Mouse (Mus musculus) monocyte, adult 5-6 weeks (primary cell): ENCODE measurements around the gene Zfp217. TPM values are rescaled to one million over a fixed set of nuclear protein-coding genes. Genes with fewer than 3 reads are reported as not detected.

Experiments used
- ATAC-seq: fragments of 153-309, 156-312 bp; replicated peaks from 2 replicates; pipeline ENCODE4 v1.8.0; 2017; ENCODE audit warnings: mild to moderate bottlenecking; ENCODE audit not compliant: low TSS enrichment, insufficient number of reproducible peaks, severe bottlenecking, poor library complexity, low FRiP score
- total RNA-seq: library from RNA; stranded (forward); fragments of 200-1000, 200-491, 200-594 nt; gene quantifications from 3 replicates; pipeline ENCODE4 v1.2.3, GENCODE M21; 2017

Gene Zfp217
- total RNA-seq, 1 experiment from 2014 or later, result 42.9 TPM

DNA sequence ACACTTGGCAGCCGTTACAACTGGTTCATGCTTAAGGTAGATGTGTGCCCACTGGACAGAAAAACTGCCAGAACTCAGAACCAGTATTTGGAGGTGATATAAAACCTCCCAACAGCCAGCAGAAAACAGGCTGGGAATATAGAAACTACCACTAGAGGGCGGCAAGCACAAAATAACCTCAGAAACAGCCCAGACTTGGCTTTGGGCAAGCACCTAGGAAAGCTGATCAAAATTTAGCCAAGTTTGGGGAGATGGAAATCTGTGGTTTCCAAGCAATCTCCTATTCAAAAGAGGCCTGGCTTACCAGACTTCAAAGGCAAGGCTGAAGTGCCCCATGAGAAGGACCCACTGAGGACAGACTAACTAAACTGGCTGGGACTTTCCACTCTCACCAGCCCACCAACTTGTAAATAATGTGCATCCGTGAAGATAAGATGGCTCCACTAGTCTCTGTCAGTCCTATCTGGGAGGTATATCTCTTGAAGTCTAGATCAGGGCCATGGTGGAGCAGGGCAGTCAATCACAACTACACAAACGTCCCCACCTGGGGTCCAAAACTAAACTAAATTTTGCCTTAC, 31.1 kb downstream of the Zfp217 start:
- ATAC-seq, result no peak

DNA sequence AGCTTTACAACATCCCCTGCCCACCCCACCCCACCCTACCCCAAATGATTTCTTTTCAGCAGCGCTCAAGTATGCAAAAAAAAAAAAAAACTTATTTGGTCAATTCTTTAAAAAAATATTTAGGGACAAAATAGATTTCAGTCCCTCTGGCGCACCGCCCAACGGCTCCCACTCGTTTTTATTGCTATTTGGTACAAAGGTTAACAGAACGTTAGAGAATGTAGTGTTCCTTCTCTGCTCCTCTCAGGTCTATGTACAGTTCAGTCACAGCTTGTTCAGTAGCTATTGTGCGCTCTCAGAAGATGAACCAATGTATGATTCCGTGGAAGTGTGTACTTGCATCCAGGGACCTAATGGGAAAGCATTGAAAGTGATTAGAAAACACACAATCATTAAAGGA, 37.6 kb downstream of the Zfp217 start:
- no peak for ATAC-seq

DNA sequence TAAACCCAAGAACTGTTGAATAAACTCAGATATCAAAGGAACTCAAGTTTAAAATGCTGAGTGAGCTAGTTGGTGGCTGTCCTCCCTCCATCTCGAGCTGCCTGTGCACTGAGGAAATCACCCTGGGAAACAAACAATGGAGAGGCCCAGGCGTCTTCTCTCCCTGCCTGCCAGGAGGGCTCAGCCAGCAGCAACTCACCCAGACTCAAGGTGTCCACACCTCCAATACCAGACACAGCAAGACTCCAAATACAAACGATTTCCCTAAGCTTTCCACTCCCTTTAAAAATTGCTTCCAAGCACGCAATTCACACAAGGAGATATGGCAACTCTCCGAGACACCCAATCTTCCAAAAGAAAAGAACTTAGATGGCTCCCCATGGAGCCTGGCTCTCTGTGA, 38.4 kb downstream of the Zfp217 start:
- ATAC-seq, result no peak

DNA sequence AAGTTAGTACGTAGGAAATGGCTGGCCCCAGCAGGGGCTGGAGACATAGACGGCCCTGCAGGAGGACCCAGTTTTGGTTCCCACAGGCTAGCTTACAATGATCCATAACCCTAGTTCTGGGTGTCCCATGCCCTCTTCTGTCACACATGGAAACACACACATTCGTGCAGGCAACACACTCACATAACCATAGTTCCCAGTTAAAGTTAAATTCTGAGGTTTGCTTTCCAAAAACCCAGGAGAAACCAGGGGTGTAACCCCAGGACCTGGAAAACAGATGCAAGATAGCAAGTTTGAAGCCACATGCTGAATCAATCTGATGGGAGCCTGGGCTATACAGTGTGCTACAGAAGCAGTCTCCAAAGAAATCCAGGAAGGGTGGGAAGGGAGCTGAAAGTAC, 40.1 kb downstream of the Zfp217 start:
- no peak for ATAC-seq

GRCm38 (mm10) chr2:170106000-170106399, 41.9 kb downstream of the Zfp217 start:
- ATAC-seq, result no peak

DNA sequence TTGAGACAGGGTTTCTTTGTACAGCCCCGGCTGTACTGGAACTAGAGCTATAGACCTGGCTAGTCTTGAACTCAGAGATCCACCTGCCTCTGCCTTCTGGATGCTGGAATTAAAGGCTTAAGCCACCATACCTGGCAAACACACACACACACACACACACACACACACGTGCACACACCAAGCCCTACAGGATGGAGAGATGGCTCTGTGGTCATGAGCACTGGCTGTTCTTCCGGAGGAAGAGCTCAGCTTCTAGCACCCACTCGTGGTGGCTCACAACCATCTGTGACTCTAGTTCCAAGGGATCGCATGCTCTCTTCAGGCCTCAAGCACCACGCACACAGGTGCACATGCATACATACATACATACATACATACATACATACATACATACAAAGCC, 43.5 kb downstream of the Zfp217 start:
- no peak for ATAC-seq

- peak; percentile 47; the same call in 1 of the 2 replicates for ATAC-seq
Observed at GRCm38 (mm10) chr2:170103852-170104251, 44.1 kb downstream of the Zfp217 start.

DNA sequence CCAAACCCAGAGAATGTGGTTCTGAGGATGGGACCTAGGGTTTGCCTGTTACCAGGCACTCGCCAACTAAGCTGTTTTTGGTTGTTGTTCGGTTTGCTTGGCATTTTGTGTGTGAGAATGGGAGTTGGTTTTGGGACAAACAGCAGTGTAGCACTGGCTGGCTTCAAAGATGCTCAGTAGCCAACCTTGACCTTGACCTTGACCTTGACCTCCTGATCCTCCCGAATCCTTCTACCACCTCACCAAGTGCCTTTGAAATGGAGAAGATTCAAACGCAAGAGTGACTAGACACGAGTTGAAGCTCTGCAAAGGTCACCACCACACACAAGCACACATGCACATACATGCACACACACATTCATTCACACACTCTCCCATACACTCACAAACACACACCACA, 44.6 kb downstream of the Zfp217 start:
- ATAC-seq, result no peak

DNA sequence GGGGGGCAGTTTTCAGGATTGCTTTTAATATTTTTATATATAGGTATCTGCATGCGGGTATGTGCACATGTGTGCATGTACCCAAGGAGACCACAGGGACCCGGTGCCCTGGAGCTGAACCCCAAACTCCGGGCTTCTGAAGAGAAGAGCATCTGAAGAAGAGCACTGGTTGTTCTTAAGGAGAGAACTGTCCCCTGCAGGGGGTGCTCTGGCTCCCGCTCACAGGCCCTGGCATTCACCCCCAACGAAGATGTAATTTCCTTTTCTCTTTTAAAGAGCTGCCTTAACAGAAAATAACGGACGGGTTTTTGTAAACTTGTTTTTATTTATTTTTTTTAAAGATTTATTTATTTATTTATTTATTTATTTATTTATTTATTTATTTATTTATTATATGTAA, 46.0 kb downstream of the Zfp217 start:
- ATAC-seq, result no peak

GRCm38 (mm10) chr2:170101132-170101531, 46.8 kb downstream of the Zfp217 start:
- ATAC-seq, result peak; percentile 79

DNA sequence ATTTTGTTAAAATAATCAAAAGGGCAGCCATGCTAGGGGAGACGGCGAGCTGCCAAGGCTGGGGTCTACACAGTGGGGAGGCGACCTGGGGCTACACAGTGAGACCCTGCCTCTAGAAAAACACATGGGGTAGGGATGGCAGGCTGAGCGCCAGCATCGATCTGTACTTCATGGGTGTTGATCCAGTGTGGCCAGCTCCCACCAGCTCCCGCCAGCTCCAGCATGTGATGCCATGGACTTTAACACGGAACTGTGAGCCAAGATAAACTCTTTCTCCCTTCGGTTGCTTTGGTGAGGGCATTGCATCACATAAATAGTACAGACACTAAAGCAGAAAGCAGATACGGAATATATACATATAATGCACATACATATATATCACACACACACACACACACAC, 53.0 kb downstream of the Zfp217 start:
- no peak for ATAC-seq

DNA sequence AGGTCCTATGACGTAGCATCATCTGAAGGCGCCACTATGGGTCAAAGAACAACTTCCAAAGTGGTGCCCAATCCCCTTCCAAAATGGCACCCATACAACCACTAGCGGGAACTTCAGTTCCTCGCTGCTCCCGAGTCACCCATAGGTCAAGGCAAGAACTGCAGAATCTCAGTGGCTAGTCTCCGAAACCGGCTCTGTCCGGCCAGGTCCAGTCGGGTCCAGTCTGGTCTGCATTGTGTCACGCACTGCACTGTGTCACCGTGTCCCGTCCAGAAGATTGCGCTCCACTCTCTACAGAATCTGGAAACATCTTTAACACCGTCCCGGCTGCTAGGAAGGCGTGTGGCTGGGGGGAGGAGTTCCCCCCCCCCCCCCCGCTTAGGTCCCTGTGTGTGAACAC, 53.7 kb downstream of the Zfp217 start:
- no peak for ATAC-seq

DNA sequence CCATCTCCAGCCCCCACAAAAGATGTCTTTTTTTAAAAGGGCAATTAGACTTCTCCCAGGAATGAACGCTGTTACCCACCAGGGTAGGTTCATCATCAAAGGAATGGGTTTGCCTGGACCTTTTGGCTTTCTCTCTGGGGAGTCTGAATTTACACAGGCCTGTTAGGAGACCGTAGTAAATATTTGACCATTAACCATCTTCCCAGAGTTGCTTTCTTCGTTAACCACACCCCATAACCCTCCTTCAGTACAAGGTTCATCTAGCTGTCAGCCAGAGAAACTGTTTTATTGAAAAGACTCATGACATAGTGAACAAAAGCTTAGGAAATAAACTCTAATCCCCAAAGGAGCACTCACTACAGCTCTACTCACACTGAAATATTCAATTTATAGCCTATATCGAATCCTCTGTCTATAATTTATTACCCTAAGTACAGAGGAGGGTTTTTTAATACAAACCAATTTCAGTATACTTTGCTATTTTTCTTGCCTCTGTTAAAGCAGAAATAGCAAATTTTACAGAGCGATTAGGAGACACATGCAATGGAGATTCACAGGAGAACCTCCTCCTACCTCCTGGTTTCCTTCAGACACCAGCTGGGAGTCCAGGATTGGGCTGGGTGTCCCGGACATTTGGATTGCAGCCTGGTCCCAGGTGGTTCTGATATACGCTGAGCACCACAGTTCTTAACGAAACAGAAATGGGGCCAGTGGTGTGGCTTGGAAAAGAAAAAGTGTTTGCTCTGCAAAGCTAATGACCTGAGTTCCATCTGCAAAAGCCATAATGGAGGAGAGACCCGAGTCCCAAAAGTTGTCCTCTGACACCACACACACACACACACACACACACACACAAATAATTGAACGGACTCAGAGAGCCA, 56.1 kb downstream of the Zfp217 start:
- ATAC-seq, result no peak

- ATAC-seq, result no peak
Observed at GRCm38 (mm10) chr2:170078442-170079017, 69.4 kb downstream of the Zfp217 start.

GRCm38 (mm10) chr2:170078041-170078440, 69.9 kb downstream of the Zfp217 start:
- no peak for ATAC-seq

- no peak for ATAC-seq
Observed at GRCm38 (mm10) chr2:170076941-170077490, 70.9 kb downstream of the Zfp217 start.

DNA sequence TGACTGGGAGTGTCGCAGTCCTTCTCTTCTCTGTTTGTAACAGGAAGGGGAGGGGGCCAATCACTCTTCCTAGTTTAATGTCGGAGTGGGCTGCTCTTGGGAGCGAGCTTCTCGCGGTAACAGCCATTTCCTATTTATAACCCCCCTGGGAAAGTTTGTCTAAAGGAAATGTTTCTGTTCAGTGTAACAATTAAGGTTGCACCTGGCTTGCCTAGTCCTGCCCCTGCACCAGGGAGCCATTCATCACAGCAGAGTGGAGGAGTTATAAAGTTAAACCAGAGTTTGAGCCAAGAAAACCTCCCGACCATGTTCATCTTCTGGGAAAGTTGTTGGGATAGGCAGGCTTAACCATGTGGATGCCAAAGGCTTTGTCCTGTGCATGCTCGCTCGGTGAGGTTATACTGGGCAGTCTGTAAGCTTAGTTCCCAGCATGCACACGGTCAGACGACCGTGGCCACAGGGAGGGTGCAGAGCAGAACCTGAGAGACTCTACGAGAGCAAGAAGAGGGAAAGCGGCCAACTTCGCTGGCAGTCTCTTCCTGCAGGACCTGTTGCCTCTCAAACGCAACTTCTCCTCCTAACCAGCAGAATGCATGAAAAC, 77.2 kb downstream of the Zfp217 start:
- no peak for ATAC-seq

DNA sequence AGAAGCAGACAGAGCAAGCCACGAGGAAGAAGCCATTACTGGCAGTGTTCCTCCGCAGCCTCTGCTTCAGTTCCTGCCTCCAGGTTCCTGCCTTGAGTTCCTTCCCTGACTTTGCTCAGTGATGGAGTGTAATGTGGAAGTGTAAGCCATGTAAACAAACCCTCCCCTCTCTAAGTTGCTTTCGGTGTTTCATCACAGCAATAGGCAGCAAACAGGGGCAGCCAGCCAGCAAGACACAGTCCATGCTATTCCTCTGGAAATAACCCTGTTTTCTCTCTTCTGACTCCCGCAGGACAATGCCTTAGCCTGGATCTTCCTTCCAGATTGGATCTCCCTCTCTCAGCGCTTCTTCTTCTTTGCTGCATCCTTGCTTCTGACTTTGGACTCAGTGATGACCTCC, 77.9 kb downstream of the Zfp217 start:
- ATAC-seq, result no peak

- no peak for ATAC-seq
Observed at GRCm38 (mm10) chr2:170062378-170062777, 85.5 kb downstream of the Zfp217 start.
